Comparison of ENCODE assay signal across 8 mouse cellular contexts in the genomic region with DNA sequence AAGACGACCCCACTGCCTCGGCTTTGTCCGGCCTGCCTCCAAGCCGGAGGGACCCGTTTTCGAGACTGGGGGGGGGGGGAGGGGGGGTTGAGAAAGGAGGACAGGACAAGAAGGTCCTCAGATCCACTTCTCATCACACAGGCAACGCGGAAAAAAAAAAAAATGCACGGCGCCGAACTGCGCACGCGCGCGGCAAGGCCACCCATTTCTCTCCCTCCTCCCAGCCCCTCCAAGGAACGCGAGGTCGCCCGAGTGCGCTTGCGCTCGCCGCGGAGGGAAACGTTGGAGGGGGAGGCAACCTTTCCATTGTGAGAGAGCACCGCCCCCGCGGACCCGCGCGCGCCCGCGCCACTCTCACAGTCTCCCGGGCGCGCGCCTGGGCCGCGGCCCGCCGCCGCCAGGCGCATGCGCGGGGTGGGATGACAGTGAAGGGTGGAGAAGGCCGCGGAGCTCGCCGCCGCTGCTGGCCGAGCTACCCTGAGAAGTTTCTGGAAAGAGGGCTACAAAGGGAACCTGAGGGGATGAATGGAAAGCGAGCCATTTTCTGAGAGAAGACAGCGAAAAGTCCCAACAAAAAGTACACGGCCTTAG. TPM values are rescaled to one million over a fixed set of nuclear protein-coding genes. Genes with fewer than 3 reads are reported as not detected.
DNase-seq lines count a peak whose midpoint lies in the region; ATAC-seq and TF ChIP-seq lines count a peak whose summit lies in the region.

No protein-coding gene starts in this region.

- H3K27me3 ChIP-seq in forebrain, embryonic 16.5 days (replicated peaks; ENCODE audit: control insufficient read depth, insufficient read depth, low read length): no peaks in the 10 kb centered on the region
- H3K27me3 ChIP-seq in lung, embryonic 15.5 days: no peaks in the 10 kb centered on the region

- H3K27ac ChIP-seq in ES-E14 (ENCODE audit: insufficient read depth, low read depth, low read length, poor library complexity, severe bottlenecking): peak overlapping the region; percentile 97
- peak overlapping the region; percentile 100 for H3K27ac ChIP-seq in forebrain, embryonic 16.5 days (ENCODE audit: low read length)
- H3K27ac ChIP-seq in lung, embryonic 15.5 days: peak overlapping the region; percentile 100

- under 1% methylated on average over 54 of the region's 56 CpGs for WGBS in forebrain, embryonic 16.5 days
- WGBS in lung, embryonic 15.5 days: under 1% methylated on average over 56 of the region's 56 CpGs

- H3K9ac ChIP-seq in ES-E14 (ENCODE audit: insufficient read depth, low read depth, low read length, poor library complexity, severe bottlenecking): peak overlapping the region; percentile 86
- H3K9ac ChIP-seq in forebrain, embryonic 16.5 days (replicated peaks; ENCODE audit: low read depth, low read length): peak overlapping the region; percentile 99
- peak overlapping the region; percentile 99 for H3K9ac ChIP-seq in lung, embryonic 15.5 days

- peak; percentile 51 for ATAC-seq in forebrain, embryonic 16.5 days
- ATAC-seq in lung, embryonic 15.5 days (ENCODE audit: borderline replicate concordance, extremely low read depth, low FRiP score, low TSS enrichment): peak; percentile 82

- H3K36me3 ChIP-seq in ES-E14 (ENCODE audit: control insufficient read depth, insufficient read depth, low read length, poor library complexity, severe bottlenecking): no peaks in the 10 kb centered on the region
- H3K36me3 ChIP-seq in forebrain, embryonic 16.5 days (ENCODE audit: control insufficient read depth, insufficient read depth): no peaks in the 10 kb centered on the region
- H3K36me3 ChIP-seq in lung, embryonic 15.5 days: no peaks in the 10 kb centered on the region

- in situ Hi-C loops in ES-E14 (cut with MboI; ENCODE audit: low sequenced_read_pairs in 2 of 2, unreplicated experiment in 2 of 2): no loop called here

- H3K9me3 ChIP-seq in ES-E14 (ENCODE audit: control insufficient read depth, insufficient read depth, low read depth, low read length): no peaks in the 10 kb centered on the region
- no peaks in the 10 kb centered on the region for H3K9me3 ChIP-seq in forebrain, embryonic 16.5 days (ENCODE audit: control insufficient read depth, low read length)
- H3K9me3 ChIP-seq in lung, embryonic 15.5 days: no peaks in the 10 kb centered on the region

- H3K4me3 ChIP-seq in ES-E14 (ENCODE audit: insufficient read depth in 1 of 2, low read depth in 1 of 2, low read length in 2 of 2, poor library complexity in 1 of 2, severe bottlenecking in 1 of 2): peak overlapping the region; percentile 87 to 93
- H3K4me3 ChIP-seq in forebrain, embryonic 16.5 days (replicated peaks; ENCODE audit: low read length): peak overlapping the region; percentile 85
- peak overlapping the region; percentile 72 for H3K4me3 ChIP-seq in lung, embryonic 15.5 days

- H3K4me2 ChIP-seq in forebrain, embryonic 16.5 days (ENCODE audit: low read length): peak overlapping the region; percentile 100
- peak overlapping the region; percentile 99 for H3K4me2 ChIP-seq in lung, embryonic 15.5 days

- H3K4me1 ChIP-seq in ES-E14 (ENCODE audit: control insufficient read depth in 2 of 2, insufficient read depth in 2 of 2, low read length in 2 of 2, poor library complexity in 1 of 2): peaks cover 5 to 8% of the 10 kb centered on the region in 2 experiments; a peak in 2 of 4 replicates
- H3K4me1 ChIP-seq in forebrain, embryonic 16.5 days (replicated peaks; ENCODE audit: control insufficient read depth, insufficient read depth, low read length): peaks cover 23% of the 10 kb centered on the region
- H3K4me1 ChIP-seq in lung, embryonic 15.5 days: peaks cover 12% of the 10 kb centered on the region; the same call in 1 of the 2 replicates

- peak; percentile 94 for DNase-seq in ES-E14 (ENCODE audit: low read depth, low spot score)
- peak; percentile 100 for DNase-seq in cerebellum, adult 11-12 months
- peak; percentile 100 for DNase-seq in heart, postnatal 4 days
- peak; percentile 98 to 99 for DNase-seq in layer of hippocampus, adult 8-10 months (ENCODE audit: low spot score in 2 of 2)
- peak; percentile 99 for DNase-seq in ovary, adult 18-20 months (ENCODE audit: low spot score)
- peak; percentile 100 for DNase-seq in thymus, postnatal 0 days (ENCODE audit: low spot score)

TF ChIP-seq in ES-E14, 5 proteins besides CTCF, POLR2A, EP300 and RAD21:
- TF ChIP-seq ZC3H11A (IDR thresholded peaks at IDR 0.05; ENCODE audit: borderline replicate concordance, low read depth, low read length) (no peak), ZNF384 (IDR thresholded peaks at IDR 0.05; ENCODE audit: low read depth, low read length) (peak; percentile 97)

RNA-seq across cellular contexts. Expression of a gene that starts 7.4 kb away (rescaled TPM):
- total RNA-seq in ES-E14 (2012; rRNA removed): 51.5 and 58.6 TPM in 2 replicates
- 16.0 and 19.1 TPM in 2 replicates for polyA plus RNA-seq in forebrain, embryonic 16.5 days (2015; fragmentation: Nextera tagmentation; extraction: Ambion mirVana)
- total RNA-seq in heart, postnatal 4 days (2021): 10 to 100 TPM; 33.7 to 34.9 TPM
- 10 to 100 TPM; 59.2 to 67.9 (median 66.9) TPM for total RNA-seq in layer of hippocampus, adult 8-10 months (2022)
- 9.1 and 10.3 TPM in 2 replicates for polyA plus RNA-seq in lung, embryonic 15.5 days (2015; fragmentation: Nextera tagmentation; extraction: Ambion mirVana)
- polyA plus RNA-seq in thymus, postnatal 0 days (2015; fragmentation: Nextera tagmentation; extraction: Ambion mirVana): 5.8 and 9.3 TPM in 2 replicates

Comparison
In these comparisons a context has a peak if more than half of its experiments do, and no peak if none do; other contexts are left out.
1. Peak in every context shown above with its lines: DNase-seq, ATAC-seq, H3K4me3 ChIP-seq and H3K27ac ChIP-seq.